Mouse (Mus musculus): Measurements from ENCODE around the gene Ccar1. TPM values are rescaled to one million over a fixed set of nuclear protein-coding genes. Genes with fewer than 3 reads are reported as not detected.
"Not testable (repeated sequence)": the region's sequence is repeated elsewhere in the genome, so short reads cannot be mapped to it uniquely, and the experiment has no call there.

Ccar1 gene
- polyA plus RNA-seq, 1 experiment from 2014 or later: 88.7 TPM

- Histone ChIP-seq H3K4me3 (ENCODE audit: low read depth, low read length) (no peak overlapping the region), H3K9me3 (replicated peaks; ENCODE audit: control insufficient read depth, low read length, poor library complexity, severe bottlenecking) (no peaks in the 10 kb centered on the region), H3K9ac (ENCODE audit: low read depth, low read length) (no peak overlapping the region), H3K4me1 (ENCODE audit: control insufficient read depth, insufficient read depth, low read length) (no peaks in the 10 kb centered on the region), H3K27me3 (ENCODE audit: control insufficient read depth, insufficient read depth, low read depth, low read length) (no peaks in the 10 kb centered on the region), H3K27ac (ENCODE audit: low read length) (no peak overlapping the region), H3K4me2 (ENCODE audit: low read length) (no peak overlapping the region), H3K36me3 (ENCODE audit: control insufficient read depth, insufficient read depth, low read length) (peaks cover 13% of the 10 kb centered on the region)
- 45% methylated on average over 4 of the region's 4 CpGs for WGBS
- ATAC-seq: no peak
These were observed 55.0 kb downstream of the Ccar1 start for GRCm38 (mm10) chr10:62736965-62737688.

- no peak overlapping the region for H3K27ac ChIP-seq (ENCODE audit: low read length)
- no peaks in the 10 kb centered on the region for H3K36me3 ChIP-seq (ENCODE audit: control insufficient read depth, insufficient read depth, low read length)
- H3K4me3 ChIP-seq (ENCODE audit: low read depth, low read length): no peak overlapping the region
- no peaks in the 10 kb centered on the region for H3K9me3 ChIP-seq (replicated peaks; ENCODE audit: control insufficient read depth, low read length, poor library complexity, severe bottlenecking)
- 84% methylated on average over 10 of the region's 10 CpGs for WGBS
- no peak for ATAC-seq
- H3K4me2 ChIP-seq (ENCODE audit: low read length): no peak overlapping the region
- peaks cover 5% of the 10 kb centered on the region; the same call in 1 of the 2 replicates for H3K4me1 ChIP-seq (ENCODE audit: control insufficient read depth, insufficient read depth, low read length)
- H3K9ac ChIP-seq (ENCODE audit: low read depth, low read length): no peak overlapping the region
- H3K27me3 ChIP-seq (ENCODE audit: control insufficient read depth, insufficient read depth, low read depth, low read length): no peaks in the 10 kb centered on the region
These were observed 61.3 kb downstream of the Ccar1 start for GRCm38 (mm10) chr10:62730826-62731225.

GRCm38 (mm10) chr10:62725771-62726687, 66.1 kb downstream of the Ccar1 start, which contains the start of gene Stox1:
Gene Stox1, minus strand, starts transcription at chr10:62726128.
- H3K9ac ChIP-seq (ENCODE audit: low read depth, low read length): peak within 1 kb of the TSS; percentile 75
- no peaks in the 10 kb centered on the region for H3K9me3 ChIP-seq (replicated peaks; ENCODE audit: control insufficient read depth, low read length, poor library complexity, severe bottlenecking)
- peak; percentile 90 for ATAC-seq
- peak within 1 kb of the TSS; percentile 79 for H3K4me2 ChIP-seq (ENCODE audit: low read length)
- H3K36me3 ChIP-seq (ENCODE audit: control insufficient read depth, insufficient read depth, low read length): no peaks in the 10 kb centered on the region
- H3K4me3 ChIP-seq (ENCODE audit: low read depth, low read length): peak within 1 kb of the TSS; percentile 66
- under 1% methylated on average over 80 of the region's 85 CpGs for WGBS
- H3K27me3 ChIP-seq (ENCODE audit: control insufficient read depth, insufficient read depth, low read depth, low read length): no peaks in the 10 kb centered on the region
- H3K4me1 ChIP-seq (ENCODE audit: control insufficient read depth, insufficient read depth, low read length): peaks cover 5% of the 10 kb centered on the region; the same call in 1 of the 2 replicates
- H3K27ac ChIP-seq (ENCODE audit: low read length): peak within 1 kb of the TSS; percentile 40

GRCm38 (mm10) chr10:62724936-62725335, 67.2 kb downstream of the Ccar1 start:
- peak overlapping the region; percentile 79 for H3K4me2 ChIP-seq (ENCODE audit: low read length)
- H3K4me3 ChIP-seq (ENCODE audit: low read depth, low read length): peak overlapping the region; percentile 66
- 33% methylated on average over 7 of the region's 7 CpGs for WGBS
- H3K27ac ChIP-seq (ENCODE audit: low read length): no peak overlapping the region
- no peaks in the 10 kb centered on the region for H3K9me3 ChIP-seq (replicated peaks; ENCODE audit: control insufficient read depth, low read length, poor library complexity, severe bottlenecking)
- no peaks in the 10 kb centered on the region for H3K27me3 ChIP-seq (ENCODE audit: control insufficient read depth, insufficient read depth, low read depth, low read length)
- H3K4me1 ChIP-seq (ENCODE audit: control insufficient read depth, insufficient read depth, low read length): peaks cover 5% of the 10 kb centered on the region; the same call in 1 of the 2 replicates
- no peak overlapping the region for H3K9ac ChIP-seq (ENCODE audit: low read depth, low read length)
- no peak for ATAC-seq
- H3K36me3 ChIP-seq (ENCODE audit: control insufficient read depth, insufficient read depth, low read length): no peaks in the 10 kb centered on the region

- ATAC-seq: no peak
- H3K4me1 ChIP-seq (ENCODE audit: control insufficient read depth, insufficient read depth, low read length): peaks cover 5% of the 10 kb centered on the region; the same call in 1 of the 2 replicates
- 35% methylated on average over 4 of the region's 4 CpGs for WGBS
- H3K9me3 ChIP-seq (replicated peaks; ENCODE audit: control insufficient read depth, low read length, poor library complexity, severe bottlenecking): no peaks in the 10 kb centered on the region
- H3K27me3 ChIP-seq (ENCODE audit: control insufficient read depth, insufficient read depth, low read depth, low read length): no peaks in the 10 kb centered on the region
- no peak overlapping the region for H3K27ac ChIP-seq (ENCODE audit: low read length)
- H3K4me2 ChIP-seq (ENCODE audit: low read length): no peak overlapping the region
- H3K9ac ChIP-seq (ENCODE audit: low read depth, low read length): no peak overlapping the region
- no peaks in the 10 kb centered on the region for H3K36me3 ChIP-seq (ENCODE audit: control insufficient read depth, insufficient read depth, low read length)
- H3K4me3 ChIP-seq (ENCODE audit: low read depth, low read length): no peak overlapping the region
These were observed 69.4 kb downstream of the Ccar1 start for GRCm38 (mm10) chr10:62722701-62723100.

GRCm38 (mm10) chr10:62720574-62720973, 71.5 kb downstream of the Ccar1 start:
- H3K9ac ChIP-seq (ENCODE audit: low read depth, low read length); ATAC-seq; H3K36me3 ChIP-seq (ENCODE audit: control insufficient read depth, insufficient read depth, low read length); H3K4me2 ChIP-seq (ENCODE audit: low read length); H3K4me1 ChIP-seq (ENCODE audit: control insufficient read depth, insufficient read depth, low read length); H3K27me3 ChIP-seq (ENCODE audit: control insufficient read depth, insufficient read depth, low read depth, low read length); H3K9me3 ChIP-seq (replicated peaks; ENCODE audit: control insufficient read depth, low read length, poor library complexity, severe bottlenecking); H3K27ac ChIP-seq (ENCODE audit: low read length); H3K4me3 ChIP-seq (ENCODE audit: low read depth, low read length): not testable (repeated sequence)
- 87% methylated on average over 7 of the region's 8 CpGs for WGBS

- Histone ChIP-seq H3K4me1 (ENCODE audit: control insufficient read depth, insufficient read depth, low read length) (no peaks in the 10 kb centered on the region), H3K36me3 (ENCODE audit: control insufficient read depth, insufficient read depth, low read length) (no peaks in the 10 kb centered on the region), H3K9me3 (replicated peaks; ENCODE audit: control insufficient read depth, low read length, poor library complexity, severe bottlenecking) (no peaks in the 10 kb centered on the region), H3K4me3 (ENCODE audit: low read depth, low read length) (no peak overlapping the region), H3K27ac (ENCODE audit: low read length) (no peak overlapping the region), H3K9ac (ENCODE audit: low read depth, low read length) (no peak overlapping the region), H3K4me2 (ENCODE audit: low read length) (no peak overlapping the region), H3K27me3 (ENCODE audit: control insufficient read depth, insufficient read depth, low read depth, low read length) (no peaks in the 10 kb centered on the region)
- 83% methylated on average over 10 of the region's 10 CpGs for WGBS
- ATAC-seq: no peak
These were observed 78.6 kb downstream of the Ccar1 start for GRCm38 (mm10) chr10:62713457-62713856.

- WGBS: 82% methylated on average over 4 of the region's 4 CpGs
- Histone ChIP-seq H3K9ac (ENCODE audit: low read depth, low read length) (no peak overlapping the region), H3K27ac (ENCODE audit: low read length) (no peak overlapping the region), H3K27me3 (ENCODE audit: control insufficient read depth, insufficient read depth, low read depth, low read length) (no peaks in the 10 kb centered on the region), H3K4me1 (ENCODE audit: control insufficient read depth, insufficient read depth, low read length) (no peaks in the 10 kb centered on the region), H3K36me3 (ENCODE audit: control insufficient read depth, insufficient read depth, low read length) (no peaks in the 10 kb centered on the region), H3K4me2 (ENCODE audit: low read length) (no peak overlapping the region), H3K9me3 (replicated peaks; ENCODE audit: control insufficient read depth, low read length, poor library complexity, severe bottlenecking) (no peaks in the 10 kb centered on the region), H3K4me3 (ENCODE audit: low read depth, low read length) (no peak overlapping the region)
- no peak for ATAC-seq
These were observed 88.5 kb downstream of the Ccar1 start for GRCm38 (mm10) chr10:62703579-62703978.

- ATAC-seq: no peak
- 85% methylated on average over 4 of the region's 4 CpGs for WGBS
These were observed 89.7 kb downstream of the Ccar1 start for GRCm38 (mm10) chr10:62702436-62702835.

More at GRCm38 (mm10) chr10:62702436-62702835, 89.7 kb downstream of the Ccar1 start:
- no peak overlapping the region for H3K9ac ChIP-seq (ENCODE audit: low read depth, low read length)
- no peaks in the 10 kb centered on the region for H3K9me3 ChIP-seq (replicated peaks; ENCODE audit: control insufficient read depth, low read length, poor library complexity, severe bottlenecking)
- H3K4me1 ChIP-seq (ENCODE audit: control insufficient read depth, insufficient read depth, low read length): no peaks in the 10 kb centered on the region
- H3K36me3 ChIP-seq (ENCODE audit: control insufficient read depth, insufficient read depth, low read length): no peaks in the 10 kb centered on the region
- H3K4me2 ChIP-seq (ENCODE audit: low read length): no peak overlapping the region
- H3K27me3 ChIP-seq (ENCODE audit: control insufficient read depth, insufficient read depth, low read depth, low read length): no peaks in the 10 kb centered on the region
- H3K27ac ChIP-seq (ENCODE audit: low read length): no peak overlapping the region
- H3K4me3 ChIP-seq (ENCODE audit: low read depth, low read length): no peak overlapping the region
